Mouse (Mus musculus): ENCODE results near the gene Dnah2. TPM values are rescaled to one million over a fixed set of nuclear protein-coding genes. Genes with fewer than 3 reads are reported as not detected.

Dnah2 gene
- polyA plus RNA-seq, 1 experiment from 2014 or later, result 0.36 TPM

GRCm38 (mm10) chr11:69563373-69563772 is 14.5 kb upstream of the Dnah2 start:
- no peak overlapping the region for H3K9ac ChIP-seq (ENCODE audit: low read length)
- peaks cover 30 to 32% of the 10 kb centered on the region in 2 experiments for H3K4me1 ChIP-seq (ENCODE audit: control insufficient read depth in 2 of 2, insufficient read depth in 2 of 2, low read length in 2 of 2)
- no peak for ATAC-seq (ENCODE audit: insufficient number of reproducible peaks, insufficient read depth, low FRiP score, low read depth)
- H3K27ac ChIP-seq (replicated peaks in 1 of 2; ENCODE audit: control insufficient read depth in 1 of 2, insufficient read depth in 1 of 2, low read depth in 2 of 2, low read length in 2 of 2), result no peak overlapping the region
- H3K27me3 ChIP-seq (ENCODE audit: control insufficient read depth, insufficient read depth, low read length), result no peaks in the 10 kb centered on the region; the same call in 1 of the 2 replicates
- WGBS, result 49% methylated on average over 13 of the region's 13 CpGs
- no peaks in the 10 kb centered on the region for H3K9me3 ChIP-seq (ENCODE audit: control insufficient read depth, low read length)
- H3K4me2 ChIP-seq (ENCODE audit: low read length), result no peak overlapping the region
- H3K4me3 ChIP-seq (ENCODE audit: control insufficient read depth in 1 of 2, insufficient read depth in 1 of 2, low read depth in 1 of 2, low read length in 2 of 2), result no peak overlapping the region
- H3K36me3 ChIP-seq (ENCODE audit: control insufficient read depth, insufficient read depth, low read length), result peaks cover 32% of the 10 kb centered on the region

GRCm38 (mm10) chr11:69560896-69561854 is 12.3 kb upstream of the Dnah2 start:
- H3K9ac ChIP-seq (ENCODE audit: low read length), result peak overlapping the region; percentile 95
- H3K4me1 ChIP-seq (ENCODE audit: control insufficient read depth in 2 of 2, insufficient read depth in 2 of 2, low read length in 2 of 2), result peaks cover 36 to 37% of the 10 kb centered on the region in 2 experiments
- H3K36me3 ChIP-seq (ENCODE audit: control insufficient read depth, insufficient read depth, low read length), result peaks cover 24% of the 10 kb centered on the region
- peak overlapping the region; percentile 50 to 97 for H3K27ac ChIP-seq (replicated peaks in 1 of 2; ENCODE audit: control insufficient read depth in 1 of 2, insufficient read depth in 1 of 2, low read depth in 2 of 2, low read length in 2 of 2)
- H3K9me3 ChIP-seq (ENCODE audit: control insufficient read depth, low read length), result no peaks in the 10 kb centered on the region
- H3K27me3 ChIP-seq (ENCODE audit: control insufficient read depth, insufficient read depth, low read length), result no peaks in the 10 kb centered on the region; the same call in none of the 2 replicates
- WGBS, result 20% methylated on average over 16 of the region's 16 CpGs
- H3K4me2 ChIP-seq (ENCODE audit: low read length), result peak overlapping the region; percentile 94
- no peak for ATAC-seq (ENCODE audit: insufficient number of reproducible peaks, insufficient read depth, low FRiP score, low read depth)
- peak overlapping the region in 1 of 2 experiments; percentile 79; a peak in 2 of 4 replicates for H3K4me3 ChIP-seq (ENCODE audit: control insufficient read depth in 1 of 2, insufficient read depth in 1 of 2, low read depth in 1 of 2, low read length in 2 of 2)

GRCm38 (mm10) chr11:69559851-69560765 is 11.2 kb upstream of the Dnah2 start, which contains the start of gene Efnb3:
TSS of gene Efnb3 (minus strand) at chr11:69560205.
- Histone ChIP-seq H3K4me3 (ENCODE audit: control insufficient read depth in 1 of 2, insufficient read depth in 1 of 2, low read depth in 1 of 2, low read length in 2 of 2) (peak within 1 kb of the TSS; percentile 57 to 79), H3K4me2 (ENCODE audit: low read length) (peak within 1 kb of the TSS; percentile 94), H3K36me3 (ENCODE audit: control insufficient read depth, insufficient read depth, low read length) (peaks cover 24% of the 10 kb centered on the region), H3K4me1 (ENCODE audit: control insufficient read depth in 2 of 2, insufficient read depth in 2 of 2, low read length in 2 of 2) (peaks cover 36 to 37% of the 10 kb centered on the region in 2 experiments), H3K27ac (replicated peaks in 1 of 2; ENCODE audit: control insufficient read depth in 1 of 2, insufficient read depth in 1 of 2, low read depth in 2 of 2, low read length in 2 of 2) (peak within 1 kb of the TSS; percentile 81 to 97), H3K27me3 (ENCODE audit: control insufficient read depth, insufficient read depth, low read length) (no peaks in the 10 kb centered on the region; the same call in none of the 2 replicates), H3K9ac (ENCODE audit: low read length) (peak within 1 kb of the TSS; percentile 95), H3K9me3 (ENCODE audit: control insufficient read depth, low read length) (no peaks in the 10 kb centered on the region)
- ATAC-seq (ENCODE audit: insufficient number of reproducible peaks, insufficient read depth, low FRiP score, low read depth), result peak; percentile 57
- WGBS, result under 1% methylated on average over 48 of the region's 59 CpGs

- 3% methylated on average over 5 of the region's 5 CpGs for WGBS
- Histone ChIP-seq H3K4me1 (ENCODE audit: control insufficient read depth in 2 of 2, insufficient read depth in 2 of 2, low read length in 2 of 2) (peaks cover 36 to 37% of the 10 kb centered on the region in 2 experiments), H3K9me3 (ENCODE audit: control insufficient read depth, low read length) (no peaks in the 10 kb centered on the region), H3K36me3 (ENCODE audit: control insufficient read depth, insufficient read depth, low read length) (peaks cover 33% of the 10 kb centered on the region), H3K27me3 (ENCODE audit: control insufficient read depth, insufficient read depth, low read length) (no peaks in the 10 kb centered on the region; the same call in none of the 2 replicates), H3K9ac (ENCODE audit: low read length) (peak overlapping the region; percentile 95), H3K4me2 (ENCODE audit: low read length) (peak overlapping the region; percentile 94), H3K27ac (replicated peaks in 1 of 2; ENCODE audit: control insufficient read depth in 1 of 2, insufficient read depth in 1 of 2, low read depth in 2 of 2, low read length in 2 of 2) (peak overlapping the region; percentile 81 to 97), H3K4me3 (ENCODE audit: control insufficient read depth in 1 of 2, insufficient read depth in 1 of 2, low read depth in 1 of 2, low read length in 2 of 2) (peak overlapping the region; percentile 57 to 79)
- ATAC-seq (ENCODE audit: insufficient number of reproducible peaks, insufficient read depth, low FRiP score, low read depth), result peak; percentile 66
These were observed 10.3 kb upstream of the Dnah2 start for GRCm38 (mm10) chr11:69559183-69559582.

- H3K36me3 ChIP-seq (ENCODE audit: control insufficient read depth, insufficient read depth, low read length), result peaks cover 33% of the 10 kb centered on the region
- peak overlapping the region; percentile 60 for H3K9ac ChIP-seq (ENCODE audit: low read length)
- no peaks in the 10 kb centered on the region for H3K9me3 ChIP-seq (ENCODE audit: control insufficient read depth, low read length)
- H3K4me1 ChIP-seq (ENCODE audit: control insufficient read depth in 2 of 2, insufficient read depth in 2 of 2, low read length in 2 of 2), result peaks cover 36% of the 10 kb centered on the region in 2 experiments
- no peak for ATAC-seq (ENCODE audit: insufficient number of reproducible peaks, insufficient read depth, low FRiP score, low read depth)
- H3K27ac ChIP-seq (replicated peaks in 1 of 2; ENCODE audit: control insufficient read depth in 1 of 2, insufficient read depth in 1 of 2, low read depth in 2 of 2, low read length in 2 of 2), result peak overlapping the region; percentile 81 to 97
- 5% methylated on average over 6 of the region's 6 CpGs for WGBS
- H3K4me3 ChIP-seq (ENCODE audit: control insufficient read depth in 1 of 2, insufficient read depth in 1 of 2, low read depth in 1 of 2, low read length in 2 of 2), result peak overlapping the region; percentile 57 to 79
- H3K27me3 ChIP-seq (ENCODE audit: control insufficient read depth, insufficient read depth, low read length), result no peaks in the 10 kb centered on the region; the same call in none of the 2 replicates
- H3K4me2 ChIP-seq (ENCODE audit: low read length), result peak overlapping the region; percentile 94
These were observed 9.8 kb upstream of the Dnah2 start for GRCm38 (mm10) chr11:69558756-69559155.

GRCm38 (mm10) chr11:69557381-69557958 is 8.6 kb upstream of the Dnah2 start:
- no peak for ATAC-seq (ENCODE audit: insufficient number of reproducible peaks, insufficient read depth, low FRiP score, low read depth)
- Histone ChIP-seq H3K4me1 (ENCODE audit: control insufficient read depth in 2 of 2, insufficient read depth in 2 of 2, low read length in 2 of 2) (peaks cover 30 to 32% of the 10 kb centered on the region in 2 experiments), H3K27ac (replicated peaks in 1 of 2; ENCODE audit: control insufficient read depth in 1 of 2, insufficient read depth in 1 of 2, low read depth in 2 of 2, low read length in 2 of 2) (no peak overlapping the region), H3K9me3 (ENCODE audit: control insufficient read depth, low read length) (no peaks in the 10 kb centered on the region), H3K4me2 (ENCODE audit: low read length) (peak overlapping the region; percentile 94), H3K27me3 (ENCODE audit: control insufficient read depth, insufficient read depth, low read length) (no peaks in the 10 kb centered on the region; the same call in none of the 2 replicates), H3K4me3 (ENCODE audit: control insufficient read depth in 1 of 2, insufficient read depth in 1 of 2, low read depth in 1 of 2, low read length in 2 of 2) (no peak overlapping the region), H3K36me3 (ENCODE audit: control insufficient read depth, insufficient read depth, low read length) (peaks cover 31% of the 10 kb centered on the region), H3K9ac (ENCODE audit: low read length) (no peak overlapping the region)
- 50% methylated on average over 14 of the region's 14 CpGs for WGBS
